Mouse (Mus musculus) embryo, embryonic 9.5 days (tissue): ENCODE results near the gene Pgm2l1.
"Not testable (repeated sequence)": the region's sequence is repeated elsewhere in the genome, so short reads cannot be mapped to it uniquely, and the experiment has no call there.

Source experiments
- DNase-seq: peaks from one replicate; pipeline ENCODE4 v3.0.0-alpha.2; 2017; ENCODE audit errors: extremely low spot score

Pgm2l1 gene

DNA sequence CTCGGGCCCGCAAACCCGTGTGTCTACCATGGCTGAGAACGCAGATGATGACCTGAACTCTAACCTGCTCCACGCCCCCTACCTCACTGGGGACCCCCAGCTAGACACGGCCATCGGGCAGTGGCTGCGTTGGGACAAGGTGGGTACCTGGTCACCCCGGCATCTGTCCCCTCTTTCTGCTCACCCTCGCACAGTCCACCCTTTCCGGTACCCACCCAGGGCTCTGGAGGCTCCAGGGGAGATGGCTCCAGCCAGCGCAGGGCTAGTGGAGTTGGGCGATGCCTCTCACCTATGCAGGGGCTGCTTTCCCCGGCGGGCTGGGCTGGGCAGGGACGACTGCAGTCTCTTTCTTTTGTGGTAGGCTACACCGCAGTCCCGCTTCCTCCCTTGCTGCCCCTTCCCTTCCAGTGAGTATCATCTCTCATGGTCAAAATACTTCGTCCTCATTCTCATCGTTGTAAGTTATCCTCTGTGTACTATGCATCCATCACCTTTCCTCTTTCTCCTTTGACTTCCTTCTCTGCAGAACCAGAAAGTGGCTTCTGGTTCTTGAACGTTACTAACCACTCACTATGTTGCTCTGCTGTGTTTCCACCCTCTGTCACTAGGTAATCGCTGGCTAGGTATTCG, 817 bp downstream of the Pgm2l1 start:
- peak; percentile 47 for DNase-seq

DNA sequence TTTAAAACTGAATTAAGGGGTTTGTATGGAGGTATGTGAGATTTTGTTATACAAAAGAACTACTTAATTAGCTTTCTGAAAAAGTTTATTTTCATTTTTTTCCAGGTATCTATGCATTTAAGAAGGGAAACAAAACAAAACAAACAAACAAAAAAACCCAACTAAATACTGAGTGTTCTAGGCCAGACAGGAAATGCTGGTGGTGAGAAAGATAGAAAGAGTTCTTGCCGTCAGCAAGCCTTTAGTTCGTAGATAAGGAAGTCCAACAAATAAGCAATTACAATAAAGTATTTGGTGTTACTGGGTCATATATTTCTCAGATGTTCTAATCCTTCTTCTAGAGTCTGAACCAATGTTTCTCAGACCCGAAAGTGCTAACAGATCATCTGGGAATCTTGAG, 1.8 kb downstream of the Pgm2l1 start:
- DNase-seq = no peak

DNA sequence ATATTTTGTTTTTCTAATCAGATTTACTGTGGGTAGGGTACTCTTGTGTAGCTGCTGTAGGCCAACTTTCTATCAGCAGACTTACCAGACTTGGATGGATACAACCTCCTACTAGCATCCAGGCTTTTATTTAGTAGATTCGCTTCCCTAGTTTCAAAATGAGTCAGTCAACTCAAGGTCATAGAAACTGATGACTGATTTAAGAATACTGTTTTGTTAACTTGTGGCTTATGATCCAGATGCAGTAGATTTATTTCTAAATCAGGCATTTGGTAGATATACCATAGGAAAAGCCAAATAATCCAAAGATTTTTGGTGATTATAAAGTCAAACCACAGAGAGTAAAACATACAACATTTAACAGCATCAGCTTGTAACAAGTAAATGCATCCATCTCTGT, 3.5 kb downstream of the Pgm2l1 start:
- no peak for DNase-seq

DNA sequence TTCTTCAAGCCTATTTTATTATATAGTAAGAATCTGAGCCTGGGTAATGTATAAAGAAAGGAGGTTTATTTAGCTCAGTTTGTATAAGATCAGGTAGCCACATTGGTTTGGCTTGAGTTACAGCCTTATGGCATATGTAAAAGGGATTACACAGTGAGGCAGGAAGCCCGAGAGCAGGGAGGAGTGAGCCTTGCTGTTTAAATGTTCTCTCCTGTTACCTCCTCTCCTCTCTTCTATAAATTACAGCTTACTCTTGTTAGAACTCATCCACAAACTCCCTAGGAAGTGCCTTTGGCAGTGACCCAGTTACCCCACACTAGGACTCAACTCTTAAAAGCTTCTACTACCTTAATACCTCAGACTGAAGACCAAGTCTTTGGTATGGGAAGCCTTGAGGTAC, 4.5 kb downstream of the Pgm2l1 start:
- DNase-seq = no peak

DNA sequence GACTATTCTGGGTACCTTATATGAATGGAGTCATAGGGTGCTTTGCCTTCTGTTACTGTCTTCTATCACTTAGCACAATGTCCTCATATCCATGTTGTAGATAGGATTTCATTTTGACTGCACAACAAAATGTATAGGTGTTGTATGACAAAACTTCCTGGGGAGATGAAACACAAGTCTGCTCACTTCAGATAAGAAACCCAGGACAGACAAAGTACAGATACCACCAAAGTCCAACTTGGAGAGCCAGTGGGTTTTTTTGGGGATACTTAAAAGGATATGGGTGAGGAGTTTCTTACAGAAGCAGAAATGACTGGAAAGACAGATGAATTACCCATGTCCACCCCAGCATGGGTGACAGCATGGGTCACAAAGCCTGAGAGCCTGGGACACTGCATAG, 6.5 kb downstream of the Pgm2l1 start:
- no peak for DNase-seq

DNA sequence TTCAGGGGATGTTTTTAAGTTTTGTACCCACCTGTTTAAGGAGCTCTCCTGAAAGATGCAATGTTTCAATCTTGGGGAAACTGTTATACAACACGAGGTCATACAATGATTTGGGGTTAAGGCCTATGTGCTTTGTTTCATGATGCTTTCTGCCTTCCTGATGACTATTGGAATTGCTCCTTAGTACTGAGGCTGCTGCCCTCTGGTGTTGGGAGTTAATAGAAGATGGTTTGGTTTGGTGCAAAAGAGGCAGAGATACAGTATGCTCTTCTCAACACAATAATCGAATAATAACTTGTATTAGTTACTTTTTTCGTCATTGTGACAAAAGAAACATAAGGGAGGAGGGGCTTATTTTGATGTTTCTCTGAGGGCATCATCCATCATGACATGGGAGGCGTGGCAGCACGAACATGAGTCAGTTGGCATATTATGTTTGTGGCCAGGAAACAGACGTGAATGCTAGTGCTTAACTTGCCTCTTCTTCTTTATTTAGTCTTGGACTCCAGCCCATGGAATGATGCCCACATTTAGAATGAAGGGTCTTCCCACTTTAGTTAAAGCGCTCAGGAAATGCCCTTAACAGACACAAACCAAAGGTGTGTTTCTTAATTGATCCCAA, 7.2 kb downstream of the Pgm2l1 start:
- DNase-seq = no peak

DNA sequence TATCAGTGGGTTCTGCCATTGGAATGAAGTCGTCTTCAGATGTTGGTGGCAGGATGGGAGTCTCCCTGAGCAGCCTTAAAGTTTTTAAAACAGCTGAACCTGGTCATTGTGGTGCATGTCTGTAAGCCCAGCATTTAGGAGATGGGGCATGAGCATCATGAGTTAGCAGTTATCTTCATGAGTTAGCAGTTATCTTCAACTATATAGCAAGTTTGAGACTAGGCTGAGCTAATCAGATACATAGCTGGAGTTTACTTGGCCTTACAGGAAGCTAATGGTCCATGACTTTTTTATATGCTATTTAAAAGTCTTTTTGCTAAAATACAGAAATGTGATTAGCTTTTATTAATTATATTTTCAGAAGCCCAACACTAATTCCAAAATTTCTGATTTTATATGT, 11.1 kb downstream of the Pgm2l1 start:
- no peak for DNase-seq

DNA sequence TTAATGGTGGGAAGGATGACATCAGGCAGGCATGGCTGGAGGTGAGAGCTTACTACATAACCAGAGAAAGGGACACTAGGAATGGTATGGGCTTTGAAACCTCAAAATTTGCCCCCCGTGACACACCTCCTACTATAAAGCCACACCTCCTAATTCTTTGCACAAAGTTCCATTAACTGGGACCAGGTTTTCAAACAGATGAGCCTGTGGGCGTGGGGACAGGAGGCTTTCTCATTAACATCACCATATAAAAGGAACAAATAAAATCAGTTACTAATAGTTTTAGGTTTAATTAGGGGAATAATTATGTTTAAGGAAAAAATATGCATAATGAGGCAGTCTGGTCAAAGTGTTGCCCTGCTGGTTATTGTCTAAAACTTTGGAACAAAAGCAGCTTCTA, 13.4 kb downstream of the Pgm2l1 start:
- no peak for DNase-seq

DNA sequence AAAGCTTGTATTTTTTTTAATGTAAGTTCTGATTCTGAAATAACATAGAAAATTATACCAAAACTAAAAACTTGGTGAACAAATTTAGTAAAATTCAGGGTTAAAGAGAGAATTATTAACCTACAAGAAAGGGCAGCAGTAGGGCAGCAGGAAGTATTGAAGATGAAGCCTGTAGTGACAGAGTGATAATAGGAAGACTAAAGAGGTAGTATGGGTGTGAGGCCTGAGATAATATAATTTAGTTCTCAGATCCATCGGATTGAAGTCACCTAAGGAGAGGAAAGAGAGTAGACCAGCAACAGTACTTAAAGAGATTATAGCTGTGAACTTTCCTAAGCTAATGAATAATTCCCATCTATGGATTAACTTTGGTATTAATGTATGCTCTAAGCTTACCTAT, 15.8 kb downstream of the Pgm2l1 start:
- DNase-seq = no peak

DNA sequence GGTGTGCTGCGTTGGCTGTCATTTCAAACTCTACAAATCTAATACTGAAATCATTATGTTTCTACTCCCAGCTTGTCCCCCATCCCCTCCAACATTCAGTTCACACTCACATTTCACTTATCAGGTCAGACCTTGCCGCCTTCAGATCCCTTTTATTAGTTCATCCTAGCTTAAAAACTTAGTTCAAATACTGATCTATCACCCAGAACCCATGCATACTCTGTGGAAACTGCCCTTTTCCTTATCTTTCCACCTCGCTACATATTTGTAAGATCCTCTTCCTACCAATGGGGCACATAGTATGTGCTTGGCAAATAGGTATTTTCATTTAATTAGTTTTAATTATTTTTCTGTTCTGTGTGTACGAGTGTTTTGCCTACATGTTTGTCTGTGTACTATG, 17.0 kb downstream of the Pgm2l1 start:
- DNase-seq = no peak

DNA sequence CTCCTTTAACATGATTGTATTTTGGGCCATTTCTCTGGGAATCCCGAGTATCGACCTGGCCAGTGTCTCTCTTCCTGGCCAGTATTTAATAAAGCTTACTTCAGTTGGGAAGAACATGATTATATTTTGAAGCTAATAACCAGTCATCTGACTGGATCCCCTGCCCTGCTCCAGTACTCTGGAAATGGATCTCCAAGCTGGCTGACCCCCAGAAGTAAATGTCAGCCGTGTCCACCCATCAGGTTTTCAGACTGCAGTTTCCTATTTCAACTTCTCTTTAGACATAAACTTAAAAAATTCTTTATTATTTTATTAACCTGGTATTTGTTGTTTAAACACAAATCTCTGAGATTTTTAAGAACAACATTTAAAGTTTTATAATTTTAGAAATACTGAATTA, 18.0 kb downstream of the Pgm2l1 start:
- DNase-seq = no peak

DNA sequence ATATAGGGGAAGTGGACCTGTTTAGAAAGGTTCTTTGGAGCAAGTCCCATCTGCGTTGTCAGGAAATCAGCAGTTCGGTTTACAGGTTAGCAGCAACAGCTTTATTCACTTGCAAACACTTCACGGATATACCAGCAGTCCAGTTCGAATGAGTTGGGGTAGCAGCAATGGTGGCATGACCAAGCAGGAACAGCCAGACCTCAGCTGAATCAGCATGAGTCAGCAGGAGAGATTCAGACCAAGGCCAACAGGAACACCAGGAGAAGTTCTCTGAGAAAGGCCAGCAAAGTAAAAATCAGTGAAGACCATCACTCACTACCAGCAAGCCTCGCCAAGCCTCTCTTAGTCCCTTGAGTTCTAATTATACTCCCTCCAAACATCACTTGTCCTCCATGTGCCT, 23.5 kb downstream of the Pgm2l1 start:
- DNase-seq = no peak

DNA sequence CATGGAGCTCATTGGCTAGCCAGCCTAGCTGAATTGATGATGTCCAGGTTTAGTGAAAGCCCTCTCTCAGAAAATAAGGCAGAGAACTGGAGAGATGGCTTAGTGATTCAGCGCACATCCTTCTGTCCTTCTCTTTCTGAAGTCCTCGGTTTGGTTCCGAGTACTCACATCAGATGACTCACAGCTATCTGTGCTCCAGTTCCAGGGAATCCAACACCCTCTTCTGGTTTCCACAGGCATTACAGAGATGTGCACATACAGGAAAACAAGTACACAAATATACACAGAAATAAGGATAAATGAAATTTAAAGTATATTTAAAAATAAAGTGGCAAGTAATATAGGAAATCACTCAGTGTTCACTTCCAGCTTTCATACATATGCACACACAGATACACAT, 35.2 kb downstream of the Pgm2l1 start:
- DNase-seq = no peak

DNA sequence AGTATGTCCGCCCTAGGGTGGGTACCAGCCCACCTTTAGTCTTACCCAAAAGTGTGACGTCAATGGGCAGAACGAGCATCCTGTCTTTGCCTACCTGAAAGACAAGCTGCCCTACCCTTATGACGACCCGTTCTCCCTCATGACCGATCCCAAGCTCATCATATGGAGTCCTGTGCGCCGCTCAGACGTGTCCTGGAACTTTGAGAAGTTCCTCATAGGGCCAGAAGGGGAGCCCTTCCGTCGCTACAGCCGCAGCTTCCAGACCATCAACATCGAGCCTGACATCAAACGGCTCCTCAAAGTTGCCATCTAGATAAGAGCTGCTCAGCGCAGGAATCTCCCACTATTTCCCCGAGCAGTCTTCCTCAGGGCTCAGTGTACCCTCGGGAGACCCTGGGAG, 37.7 kb downstream of the Pgm2l1 start:
- not testable (repeated sequence) for DNase-seq

DNA sequence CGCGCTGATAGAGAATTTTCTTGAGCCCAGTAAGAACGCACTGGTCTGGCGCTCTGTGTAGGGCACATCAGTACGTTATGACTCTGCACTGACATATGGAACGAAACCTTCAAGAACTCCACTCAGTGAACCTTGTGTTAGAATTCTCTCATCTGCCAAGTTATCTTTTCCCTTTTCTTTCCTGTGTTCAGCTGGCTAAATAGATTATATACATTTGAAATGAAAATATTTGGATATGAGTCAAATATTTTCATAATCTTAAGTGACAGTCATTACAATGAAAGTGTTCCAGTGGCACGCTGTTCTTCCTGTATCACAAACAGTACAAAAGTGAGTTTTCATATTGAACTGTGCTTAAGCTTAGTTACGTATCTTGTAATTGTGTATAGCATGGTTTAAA, 45.2 kb downstream of the Pgm2l1 start:
- DNase-seq = no peak

DNA sequence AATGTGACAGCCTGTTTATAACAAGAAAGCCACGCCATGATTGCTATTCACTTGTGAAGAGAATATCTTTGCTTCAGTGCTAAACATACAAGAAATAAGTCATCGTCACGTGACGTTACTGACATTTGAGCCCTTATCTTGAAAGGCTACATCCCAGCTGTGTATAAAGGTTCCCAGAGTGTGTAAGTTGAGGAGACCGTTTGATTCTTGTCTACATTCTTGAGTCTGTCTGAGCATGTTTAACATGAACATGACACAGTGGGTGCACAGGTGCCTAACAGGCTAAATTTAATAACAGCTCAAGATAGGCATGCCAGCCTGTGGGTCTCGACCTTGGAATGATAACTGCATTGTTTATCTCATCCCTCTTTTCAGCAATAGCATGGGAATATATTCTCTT, 47.3 kb downstream of the Pgm2l1 start:
- no peak for DNase-seq

DNA sequence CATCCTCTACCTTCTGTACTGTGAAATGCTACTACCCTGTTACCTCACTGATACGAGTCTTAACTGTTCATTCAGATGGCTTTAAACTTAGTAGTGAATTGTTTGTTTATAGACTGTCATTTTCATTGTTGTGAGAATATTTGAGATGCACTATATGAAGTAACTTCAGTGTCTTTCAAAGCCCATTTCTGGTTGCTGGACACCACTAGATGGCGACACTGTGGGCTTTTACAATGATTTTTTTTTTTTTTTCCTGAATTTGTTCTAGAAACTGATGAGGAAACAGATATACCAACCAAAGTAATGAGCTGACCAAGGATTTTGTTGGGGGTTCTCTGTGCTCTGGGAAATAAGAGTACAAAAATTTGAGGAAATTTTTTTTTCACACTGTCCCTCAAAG, 49.2 kb downstream of the Pgm2l1 start:
- no peak for DNase-seq

DNA sequence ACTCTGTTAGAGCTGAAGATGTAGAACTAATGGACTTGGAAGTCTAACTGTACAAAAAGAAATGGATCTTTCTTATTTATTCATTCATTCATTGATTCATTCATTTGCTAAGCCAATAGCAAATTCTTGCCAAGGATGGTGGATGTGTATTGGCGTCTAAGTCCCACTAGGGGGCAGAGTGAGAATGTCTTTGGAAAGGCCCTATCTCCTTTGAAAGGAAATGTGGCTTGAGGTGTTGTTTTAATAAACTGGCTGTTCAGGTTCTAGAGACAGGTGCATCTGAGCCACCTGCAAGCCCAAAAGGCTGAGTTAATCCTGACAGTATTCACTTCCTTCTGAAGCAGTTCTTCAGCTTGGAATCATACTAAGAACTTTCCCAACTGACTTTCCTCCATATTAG, 52.6 kb downstream of the Pgm2l1 start:
- DNase-seq = peak; percentile 48

DNA sequence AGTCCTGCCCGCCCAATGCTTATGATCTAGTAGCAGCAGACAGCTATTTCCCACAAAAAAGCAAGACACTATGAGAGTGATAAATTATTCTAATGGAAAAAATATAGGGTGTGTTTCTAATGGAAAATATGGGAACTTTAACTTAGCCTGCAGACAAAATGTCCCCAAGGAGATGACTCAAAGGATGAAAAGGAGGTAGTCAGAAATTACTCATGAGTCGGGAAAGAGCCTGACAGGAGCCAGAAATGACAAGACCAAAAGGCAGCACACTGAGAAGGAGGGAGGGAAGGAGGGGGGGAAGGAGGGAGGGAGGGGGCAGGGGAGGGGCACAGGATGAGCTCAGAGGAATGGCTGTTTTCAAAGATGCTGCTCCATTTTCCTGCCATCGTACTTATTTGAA, 54.4 kb downstream of the Pgm2l1 start:
- no peak for DNase-seq

DNA sequence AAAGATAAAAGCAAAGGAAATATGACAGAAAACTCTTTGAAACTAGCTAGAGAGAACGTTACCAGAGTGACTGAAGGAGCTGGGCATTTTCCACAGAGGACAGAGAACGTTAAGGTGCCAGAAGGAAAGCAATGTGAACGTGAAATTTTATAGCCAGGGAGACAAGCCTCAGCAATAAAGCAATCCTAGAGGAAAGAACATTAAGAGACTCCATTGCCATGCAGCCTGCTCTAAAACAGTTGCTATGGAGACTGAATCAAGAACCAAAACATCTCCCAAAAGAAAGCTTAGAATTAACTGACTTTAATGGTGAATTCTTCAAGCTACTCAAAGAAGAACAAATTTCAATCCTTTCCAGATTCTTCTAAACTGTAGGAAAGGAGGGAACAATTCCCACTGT, 56.1 kb downstream of the Pgm2l1 start:
- DNase-seq = no peak

DNA sequence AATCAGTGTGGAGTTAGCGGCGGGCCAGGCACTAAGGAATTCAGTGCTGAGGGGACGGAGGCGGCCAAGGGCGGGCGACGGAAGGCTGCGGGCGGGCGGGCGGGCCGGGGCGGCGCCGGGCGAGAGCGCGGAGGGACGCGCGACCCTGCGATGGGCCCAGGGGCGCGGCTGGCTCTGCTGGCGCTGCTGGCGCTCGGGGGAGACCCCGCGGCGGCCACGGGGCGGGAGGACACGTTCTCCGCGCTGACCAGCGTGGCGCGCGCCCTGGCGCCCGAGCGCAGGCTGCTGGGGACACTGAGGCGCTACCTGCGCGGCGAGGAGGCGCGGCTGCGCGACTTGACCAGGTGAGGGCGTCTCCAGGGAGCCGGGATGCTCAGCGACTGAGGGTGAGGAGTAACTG, 58.2 kb downstream of the Pgm2l1 start, which contains the start of gene P4ha3:
Gene P4ha3, plus strand, starts transcription at position 138 of the 400 bp plus-strand sequence.
- DNase-seq = peak; percentile 42

DNA sequence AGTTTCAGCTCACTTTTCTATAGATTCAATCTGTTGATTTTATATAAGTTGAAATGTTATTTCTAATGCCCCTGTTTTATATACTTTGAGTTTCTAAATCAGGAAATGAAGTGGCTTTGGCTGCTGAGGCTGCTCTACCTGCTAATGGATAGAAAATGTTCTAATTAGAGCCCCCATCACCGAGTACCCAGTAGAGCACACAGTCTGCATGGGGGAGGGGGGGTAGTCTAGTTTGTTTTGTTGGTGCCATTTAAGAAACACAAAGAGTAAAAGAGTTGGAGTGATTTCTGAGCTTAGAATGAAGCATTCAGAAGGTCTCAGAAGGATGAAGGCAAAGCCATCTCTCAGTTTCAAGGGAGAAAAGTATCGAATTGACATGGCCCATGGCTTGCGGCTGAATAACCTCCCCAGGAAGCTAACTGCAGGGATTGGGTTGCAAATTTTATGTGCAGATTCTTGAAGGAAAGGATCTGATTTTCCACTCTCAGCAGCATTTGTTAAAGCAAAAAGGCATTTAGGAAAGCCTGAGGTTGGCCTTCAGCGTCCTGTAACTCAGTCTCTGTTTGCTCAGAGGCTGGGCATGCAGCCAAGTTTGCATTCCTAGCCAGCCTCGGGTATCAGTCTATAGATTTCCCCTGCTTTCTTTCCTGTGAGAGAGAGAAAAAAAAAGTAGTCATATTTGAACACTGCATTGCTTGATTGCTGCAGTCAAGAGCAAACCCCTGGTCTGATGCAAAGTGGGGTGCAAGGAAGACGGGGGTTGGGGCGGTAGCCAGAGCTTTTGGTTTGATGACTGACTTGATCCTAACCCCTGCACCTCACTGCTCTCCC, 60.8 kb downstream of the Pgm2l1 start:
- no peak for DNase-seq

DNA sequence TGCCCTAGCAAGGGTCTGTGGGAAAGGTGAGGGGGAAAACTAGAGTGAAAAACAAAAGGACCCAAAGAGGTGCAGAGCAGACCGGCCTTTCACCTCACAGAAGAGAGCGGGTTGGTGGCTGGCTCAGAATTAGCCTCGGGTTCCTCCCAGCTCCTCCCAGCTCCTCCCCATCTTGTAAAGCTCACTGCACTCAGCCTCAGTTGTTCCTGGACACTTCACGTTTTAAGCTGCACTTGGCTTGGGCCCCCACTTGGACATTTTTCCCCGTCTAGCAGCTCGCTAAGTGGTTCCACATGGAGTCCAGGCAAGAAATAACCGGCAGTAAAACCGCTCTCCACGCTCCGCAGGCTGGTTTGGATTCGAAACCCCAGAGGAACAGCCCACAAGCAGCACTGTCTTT, 61.4 kb downstream of the Pgm2l1 start:
- DNase-seq = peak; percentile 24
